Mouse (Mus musculus): ENCODE measurements around the gene Cdkl5. TPM values are rescaled to one million over a fixed set of nuclear protein-coding genes. Genes with fewer than 3 reads are reported as not detected.

Cdkl5 gene
- polyA plus RNA-seq, 1 experiment from 2014 or later, result 2.7 TPM

DNA sequence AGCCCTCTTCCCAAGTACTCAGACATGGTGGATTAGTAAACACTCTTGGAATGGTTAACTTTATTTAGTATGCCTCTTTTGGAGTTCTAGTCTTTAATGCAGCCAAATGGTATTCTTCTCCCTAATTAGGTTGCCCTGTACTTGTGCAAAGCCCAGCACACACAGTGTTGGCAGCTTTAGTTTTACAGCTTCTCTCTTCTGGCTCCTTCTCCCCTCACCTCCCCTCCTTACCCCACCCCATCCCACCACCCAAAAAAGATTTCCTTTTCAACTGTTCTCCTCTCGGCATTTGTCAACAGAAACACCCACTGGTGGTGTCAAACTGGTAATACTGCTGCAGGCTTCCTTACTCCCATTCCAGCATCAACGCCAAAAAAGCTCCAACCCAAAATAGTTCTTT lies 1.8 kb downstream of the Cdkl5 start:
- Histone ChIP-seq H3K27ac (replicated peaks) (no peak overlapping the region), H3K36me3 (no peaks in the 10 kb centered on the region), H3K4me1 (no peaks in the 10 kb centered on the region), H3K9me3 (replicated peaks) (no peaks in the 10 kb centered on the region), H3K4me2 (replicated peaks) (no peak overlapping the region), H3K9ac (no peak overlapping the region), H3K4me3 (replicated peaks) (no peak overlapping the region), H3K27me3 (no peaks in the 10 kb centered on the region)
- ATAC-seq (ENCODE audit: insufficient number of reproducible peaks, low FRiP score, low TSS enrichment, low read depth), result no peak
- 36% methylated on average over 2 of the region's 2 CpGs for WGBS

DNA sequence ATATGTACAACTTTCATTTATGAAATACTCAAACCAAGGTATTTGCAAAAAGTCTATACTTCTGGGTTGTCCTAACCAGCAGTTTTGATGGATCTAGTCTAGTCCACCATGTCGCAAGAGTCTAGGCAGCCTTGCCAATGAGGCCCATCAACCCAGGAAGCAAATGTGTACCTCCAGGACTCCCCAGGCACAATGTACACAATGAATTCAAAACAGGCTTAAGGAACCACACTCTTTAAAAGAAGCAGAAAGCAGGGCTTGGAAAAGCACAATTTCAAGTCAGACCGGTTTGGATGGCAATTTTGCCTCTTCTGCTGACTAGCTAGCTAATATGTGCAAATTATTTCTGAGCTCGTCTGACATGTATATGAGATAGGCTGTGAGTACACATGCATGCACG lies 4.2 kb downstream of the Cdkl5 start:
- Histone ChIP-seq H3K9me3 (replicated peaks) (no peaks in the 10 kb centered on the region), H3K36me3 (no peaks in the 10 kb centered on the region), H3K9ac (no peak overlapping the region), H3K27ac (replicated peaks) (no peak overlapping the region), H3K4me3 (replicated peaks) (no peak overlapping the region), H3K4me1 (no peaks in the 10 kb centered on the region), H3K4me2 (replicated peaks) (no peak overlapping the region), H3K27me3 (no peaks in the 10 kb centered on the region)
- 64% methylated on average over 4 of the region's 4 CpGs for WGBS
- no peak for ATAC-seq (ENCODE audit: insufficient number of reproducible peaks, low FRiP score, low TSS enrichment, low read depth)

DNA sequence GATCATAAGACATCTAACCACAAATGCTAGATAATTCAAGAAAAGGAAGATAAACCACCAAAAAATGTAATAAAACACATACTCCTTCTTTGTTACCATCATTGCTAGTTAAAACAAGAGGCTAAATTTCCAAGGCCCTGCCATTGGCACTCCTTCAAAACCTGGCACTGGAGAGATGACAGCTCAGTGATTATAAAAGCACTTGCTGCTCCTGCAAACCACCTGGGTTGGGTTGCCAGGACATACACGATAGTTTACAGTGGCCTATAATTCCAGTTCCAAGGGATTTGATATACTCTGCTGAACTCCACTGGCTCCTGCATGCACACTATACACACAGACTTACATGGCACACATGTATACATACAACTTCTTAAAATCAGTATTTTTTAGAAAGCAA lies 16.6 kb downstream of the Cdkl5 start:
- WGBS, result 59% methylated on average over 1 of the region's 1 CpGs
- Histone ChIP-seq H3K27me3 (peaks cover 3% of the 10 kb centered on the region; the same call in 1 of the 2 replicates), H3K9ac (no peak overlapping the region), H3K27ac (replicated peaks) (no peak overlapping the region), H3K9me3 (replicated peaks) (no peaks in the 10 kb centered on the region), H3K36me3 (no peaks in the 10 kb centered on the region), H3K4me1 (no peaks in the 10 kb centered on the region), H3K4me2 (replicated peaks) (no peak overlapping the region), H3K4me3 (replicated peaks) (no peak overlapping the region)
- ATAC-seq (ENCODE audit: insufficient number of reproducible peaks, low FRiP score, low TSS enrichment, low read depth), result no peak

DNA sequence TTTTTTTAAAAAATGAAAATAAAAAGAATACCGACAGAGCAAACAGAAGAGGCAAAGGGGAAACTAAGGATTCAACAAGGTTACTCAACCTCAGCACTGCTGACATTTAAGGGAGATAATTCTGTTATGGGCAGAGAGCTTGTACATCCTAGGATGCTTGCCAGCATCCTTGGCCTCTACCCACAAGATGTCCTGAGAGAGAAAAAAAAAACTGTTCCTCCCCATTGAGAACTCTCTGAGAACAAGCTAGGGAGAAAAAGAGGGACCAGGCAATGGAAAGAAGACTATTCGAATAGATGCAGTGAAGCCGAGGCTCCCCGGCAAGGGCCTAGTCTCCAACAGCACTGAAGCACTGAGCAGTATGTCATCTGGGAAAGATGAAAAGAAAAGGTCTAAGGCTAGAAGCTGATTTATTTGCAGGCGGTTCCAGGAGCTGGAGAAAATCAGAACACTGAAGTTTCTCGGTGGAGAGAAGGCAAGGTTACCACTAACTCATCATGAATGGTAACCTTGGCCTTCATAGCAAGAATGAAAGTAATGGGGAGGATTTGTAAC lies 22.4 kb downstream of the Cdkl5 start:
- WGBS, result 92% methylated on average over 6 of the region's 6 CpGs

DNA sequence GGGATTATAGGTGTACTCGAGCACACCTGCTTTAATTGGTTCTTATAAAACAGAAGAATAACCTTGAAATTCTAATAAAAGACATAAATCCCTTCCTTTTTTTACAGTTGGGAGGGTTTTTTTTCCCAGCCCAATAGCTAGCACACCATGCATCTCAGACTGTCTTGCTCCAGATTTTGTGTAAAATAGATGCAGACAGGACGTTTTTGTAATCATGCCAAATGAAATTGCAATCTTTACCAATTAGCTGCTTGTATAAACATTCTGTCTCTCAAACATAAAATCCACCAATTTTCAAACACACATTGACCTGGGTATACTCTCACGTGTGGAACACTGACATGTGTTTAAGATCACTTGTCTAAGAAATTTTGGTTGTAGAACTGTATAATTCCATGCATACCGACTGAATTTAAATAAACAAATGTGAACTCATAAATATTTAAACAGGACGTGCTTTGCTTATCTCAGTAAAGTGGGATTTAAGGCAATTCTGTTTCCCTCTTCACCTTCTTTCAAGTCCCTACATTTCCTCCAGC lies 35.8 kb downstream of the Cdkl5 start:
- Histone ChIP-seq H3K4me1 (no peaks in the 10 kb centered on the region), H3K4me2 (replicated peaks) (no peak overlapping the region), H3K27ac (replicated peaks) (no peak overlapping the region), H3K36me3 (no peaks in the 10 kb centered on the region), H3K9ac (no peak overlapping the region), H3K9me3 (replicated peaks) (no peaks in the 10 kb centered on the region), H3K4me3 (replicated peaks) (no peak overlapping the region), H3K27me3 (no peaks in the 10 kb centered on the region)
- 45% methylated on average over 5 of the region's 5 CpGs for WGBS
- no peak for ATAC-seq (ENCODE audit: insufficient number of reproducible peaks, low FRiP score, low TSS enrichment, low read depth)

More for the DNA sequence above, 22.4 kb downstream of the Cdkl5 start:
- H3K36me3 ChIP-seq, result no peaks in the 10 kb centered on the region
- no peak overlapping the region for H3K4me2 ChIP-seq (replicated peaks)
- no peak overlapping the region for H3K27ac ChIP-seq (replicated peaks)
- no peak for ATAC-seq (ENCODE audit: insufficient number of reproducible peaks, low FRiP score, low TSS enrichment, low read depth)
- H3K9me3 ChIP-seq (replicated peaks), result no peaks in the 10 kb centered on the region
- no peaks in the 10 kb centered on the region for H3K4me1 ChIP-seq
- no peak overlapping the region for H3K9ac ChIP-seq
- H3K4me3 ChIP-seq (replicated peaks), result no peak overlapping the region
- peaks cover 3% of the 10 kb centered on the region; the same call in 1 of the 2 replicates for H3K27me3 ChIP-seq

DNA sequence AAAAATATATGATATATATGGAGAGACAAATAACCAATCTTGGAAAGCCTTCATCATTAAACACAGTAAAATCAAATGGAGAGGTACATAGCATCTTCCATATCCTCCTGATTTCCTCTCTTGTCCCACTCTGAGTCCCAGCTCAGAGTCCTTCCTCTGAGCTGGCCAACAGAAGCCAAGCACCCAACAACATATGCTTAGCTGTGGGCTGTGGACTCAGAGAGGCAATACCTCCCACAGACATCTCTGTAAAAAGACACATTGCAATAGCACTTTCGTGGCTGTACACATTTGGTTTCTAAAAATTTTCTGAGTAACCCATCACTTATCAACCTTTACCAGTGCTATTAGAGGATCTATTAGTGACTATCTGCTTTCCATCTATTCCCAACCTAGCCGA lies 44.9 kb downstream of the Cdkl5 start:
- H3K27ac ChIP-seq (replicated peaks), result no peak overlapping the region
- no peak for ATAC-seq (ENCODE audit: insufficient number of reproducible peaks, low FRiP score, low TSS enrichment, low read depth)
- no peaks in the 10 kb centered on the region for H3K4me1 ChIP-seq
- H3K9me3 ChIP-seq (replicated peaks), result no peaks in the 10 kb centered on the region
- no peaks in the 10 kb centered on the region for H3K36me3 ChIP-seq
- H3K4me3 ChIP-seq (replicated peaks), result no peak overlapping the region
- no peak overlapping the region for H3K4me2 ChIP-seq (replicated peaks)
- WGBS, result 73% methylated on average over 2 of the region's 2 CpGs
- H3K27me3 ChIP-seq, result 0 out of 2 replicates have a peak, but pooled peaks cover 8% of the 10 kb centered on the region
- H3K9ac ChIP-seq, result no peak overlapping the region

DNA sequence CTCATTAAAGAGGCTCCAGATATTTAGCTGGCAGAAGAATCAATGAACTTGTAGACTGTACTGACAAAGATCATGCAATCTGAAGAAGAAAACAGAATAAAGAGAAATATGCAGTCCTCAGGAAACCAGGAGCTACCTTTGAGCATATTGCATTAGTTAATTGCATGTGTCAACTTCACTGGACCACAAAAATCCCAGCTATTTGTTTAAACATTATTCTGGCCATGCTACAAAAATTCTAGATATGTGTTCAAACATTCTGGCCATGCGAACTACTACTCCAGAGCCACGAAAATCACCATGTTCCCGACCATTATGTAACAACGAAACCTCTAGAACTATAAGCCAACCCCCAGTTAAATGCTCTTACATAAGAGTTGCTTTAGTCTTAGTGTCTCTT lies 49.8 kb downstream of the Cdkl5 start:
- H3K27ac ChIP-seq (replicated peaks), result no peak overlapping the region
- H3K9me3 ChIP-seq (replicated peaks), result no peaks in the 10 kb centered on the region
- H3K4me2 ChIP-seq (replicated peaks), result no peak overlapping the region
- H3K36me3 ChIP-seq, result no peaks in the 10 kb centered on the region
- H3K4me1 ChIP-seq, result no peaks in the 10 kb centered on the region
- H3K27me3 ChIP-seq, result 0 out of 2 replicates have a peak, but pooled peaks cover 3% of the 10 kb centered on the region
- 58% methylated on average over 4 of the region's 4 CpGs for WGBS
- no peak overlapping the region for H3K9ac ChIP-seq
- no peak for ATAC-seq (ENCODE audit: insufficient number of reproducible peaks, low FRiP score, low TSS enrichment, low read depth)
- H3K4me3 ChIP-seq (replicated peaks), result no peak overlapping the region

DNA sequence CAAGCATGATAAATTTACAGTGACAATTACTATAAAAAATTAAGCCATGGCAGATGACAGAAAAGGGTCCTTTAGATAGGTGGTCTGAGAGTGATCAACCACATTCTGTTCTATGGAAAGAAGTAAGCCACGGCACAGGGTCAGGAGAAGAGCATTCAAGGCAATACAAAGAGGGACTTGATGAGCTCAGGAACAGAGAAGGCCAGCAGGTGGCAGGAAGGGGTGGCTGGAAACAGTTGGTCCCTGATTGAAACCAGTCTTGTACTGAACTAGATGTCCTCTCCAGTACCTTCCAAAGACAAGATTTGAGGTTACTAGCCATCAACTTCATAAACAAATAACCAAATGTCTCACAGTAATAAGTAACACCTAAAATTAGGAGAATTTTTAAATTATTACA lies 59.0 kb downstream of the Cdkl5 start:
- Histone ChIP-seq H3K27ac (replicated peaks) (no peak overlapping the region), H3K9ac (no peak overlapping the region), H3K4me3 (replicated peaks) (no peak overlapping the region), H3K27me3 (no peaks in the 10 kb centered on the region), H3K4me1 (no peaks in the 10 kb centered on the region), H3K36me3 (no peaks in the 10 kb centered on the region), H3K4me2 (replicated peaks) (no peak overlapping the region), H3K9me3 (replicated peaks) (no peaks in the 10 kb centered on the region)
- ATAC-seq (ENCODE audit: insufficient number of reproducible peaks, low FRiP score, low TSS enrichment, low read depth), result no peak
- WGBS, result 44% methylated on average over 1 of the region's 1 CpGs

DNA sequence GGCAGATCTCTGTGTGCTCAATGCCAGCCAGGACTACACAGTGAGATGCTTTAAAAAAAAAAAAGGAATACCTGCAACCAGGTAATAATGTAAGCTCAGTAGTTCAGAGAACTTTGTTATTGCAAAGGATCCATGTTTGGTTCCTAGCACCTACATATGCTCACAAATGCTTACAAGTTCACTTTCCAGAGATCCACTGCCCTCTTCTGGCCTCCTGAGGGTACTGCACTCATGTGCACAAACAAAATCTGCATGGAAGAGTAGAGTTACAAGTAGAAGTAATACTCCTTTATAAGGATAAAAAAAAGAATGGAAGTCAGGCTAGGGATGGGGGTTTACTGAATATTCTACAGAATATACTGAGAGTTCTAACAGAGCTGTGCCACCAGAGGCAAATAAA lies 63.8 kb downstream of the Cdkl5 start:
- no peaks in the 10 kb centered on the region for H3K4me1 ChIP-seq
- H3K9me3 ChIP-seq (replicated peaks), result no peaks in the 10 kb centered on the region
- H3K27me3 ChIP-seq, result no peaks in the 10 kb centered on the region
- no peak for ATAC-seq (ENCODE audit: insufficient number of reproducible peaks, low FRiP score, low TSS enrichment, low read depth)
- no peaks in the 10 kb centered on the region for H3K36me3 ChIP-seq
- H3K4me3 ChIP-seq (replicated peaks), result no peak overlapping the region
- H3K4me2 ChIP-seq (replicated peaks), result no peak overlapping the region
- no peak overlapping the region for H3K27ac ChIP-seq (replicated peaks)
- H3K9ac ChIP-seq, result no peak overlapping the region

DNA sequence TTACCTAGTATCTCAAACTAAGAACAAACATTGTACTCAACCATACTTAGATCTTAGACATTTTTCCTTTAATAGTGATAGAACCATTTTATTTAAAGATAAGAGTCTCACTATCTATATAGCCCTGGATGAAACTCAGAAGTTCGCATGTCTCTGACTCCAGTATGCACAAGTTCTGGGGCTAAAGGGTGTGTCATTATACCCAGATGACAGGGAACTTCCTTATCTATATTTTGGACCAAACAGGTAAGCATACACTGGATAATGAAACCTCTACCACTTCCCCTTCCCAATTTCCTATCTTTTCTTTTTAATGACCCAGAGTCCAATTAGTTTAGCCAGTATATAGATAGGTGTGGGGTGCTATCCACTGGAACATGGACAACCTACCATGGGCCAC lies 65.6 kb downstream of the Cdkl5 start:
- H3K27me3 ChIP-seq, result no peaks in the 10 kb centered on the region
- no peak overlapping the region for H3K9ac ChIP-seq
- ATAC-seq (ENCODE audit: insufficient number of reproducible peaks, low FRiP score, low TSS enrichment, low read depth), result no peak
- WGBS, result 97% methylated on average over 1 of the region's 1 CpGs
- H3K36me3 ChIP-seq, result no peaks in the 10 kb centered on the region
- H3K4me2 ChIP-seq (replicated peaks), result no peak overlapping the region
- no peaks in the 10 kb centered on the region for H3K4me1 ChIP-seq
- no peak overlapping the region for H3K4me3 ChIP-seq (replicated peaks)
- H3K9me3 ChIP-seq (replicated peaks), result no peaks in the 10 kb centered on the region
- H3K27ac ChIP-seq (replicated peaks), result no peak overlapping the region

DNA sequence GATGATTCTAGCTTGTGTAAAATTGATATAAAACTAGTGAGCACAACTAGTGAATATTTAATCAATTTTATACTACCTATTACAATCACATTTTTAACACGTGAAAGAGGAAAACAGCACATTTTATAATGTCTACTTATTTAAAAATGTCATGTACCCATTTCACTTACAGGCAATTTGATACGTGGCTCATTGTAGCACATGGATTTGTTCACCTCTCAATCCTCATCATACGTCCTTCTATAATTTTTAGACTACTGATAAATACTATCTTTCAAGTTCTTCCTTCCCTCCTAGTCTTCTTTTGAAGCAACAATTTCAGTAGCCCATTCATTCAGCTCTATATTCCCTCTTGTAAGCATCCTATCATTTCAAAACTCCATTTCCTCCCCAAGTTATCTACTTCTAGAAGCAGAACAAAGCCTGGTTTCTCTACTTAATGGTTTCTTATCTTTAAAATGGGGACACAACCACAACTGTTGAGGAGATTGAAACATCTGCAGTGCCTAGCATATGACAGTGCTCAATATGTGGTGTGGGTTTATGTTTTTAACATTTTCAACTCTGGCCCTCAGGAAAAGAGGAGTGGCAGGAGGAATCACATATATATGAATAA lies 75.4 kb downstream of the Cdkl5 start:
- H3K27me3 ChIP-seq, result no peaks in the 10 kb centered on the region
- H3K4me3 ChIP-seq (replicated peaks), result no peak overlapping the region
- ATAC-seq (ENCODE audit: insufficient number of reproducible peaks, low FRiP score, low TSS enrichment, low read depth), result no peak
- H3K9ac ChIP-seq, result no peak overlapping the region
- no peaks in the 10 kb centered on the region for H3K4me1 ChIP-seq
- no peaks in the 10 kb centered on the region for H3K36me3 ChIP-seq
- 94% methylated on average over 3 of the region's 3 CpGs for WGBS
- no peak overlapping the region for H3K27ac ChIP-seq (replicated peaks)
- H3K4me2 ChIP-seq (replicated peaks), result no peak overlapping the region
- H3K9me3 ChIP-seq (replicated peaks), result no peaks in the 10 kb centered on the region

DNA sequence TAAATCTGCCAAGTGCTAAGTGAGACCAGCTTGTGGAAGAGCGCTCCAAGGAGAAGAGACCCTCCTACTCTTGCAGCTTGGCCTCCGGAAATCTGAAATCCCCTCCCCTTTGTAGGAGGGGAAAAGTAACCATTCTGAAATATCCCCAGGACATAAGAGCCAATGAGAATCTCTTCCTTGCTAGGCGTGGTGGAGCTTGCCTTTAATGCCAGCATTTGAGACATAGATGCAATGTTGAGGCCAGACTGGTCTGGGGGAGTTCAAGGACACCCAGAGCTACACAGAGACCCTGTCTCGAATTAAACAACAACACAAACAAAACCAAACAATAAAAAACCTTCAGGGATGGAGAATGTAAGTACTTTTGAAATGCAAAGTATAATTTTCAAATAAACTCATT lies 87.6 kb downstream of the Cdkl5 start, which contains the start of gene Gja6:
Gene Gja6 (minus strand): TSS at position 101 of the 400 bp plus-strand sequence.
- Histone ChIP-seq H3K9me3 (replicated peaks) (no peaks in the 10 kb centered on the region), H3K27me3 (no peaks in the 10 kb centered on the region; the same call in 1 of the 2 replicates), H3K4me1 (no peaks in the 10 kb centered on the region), H3K27ac (replicated peaks) (no peak within 1 kb of the TSS), H3K4me3 (replicated peaks) (no peak within 1 kb of the TSS), H3K36me3 (no peaks in the 10 kb centered on the region), H3K4me2 (replicated peaks) (no peak within 1 kb of the TSS), H3K9ac (no peak within 1 kb of the TSS)
- ATAC-seq (ENCODE audit: insufficient number of reproducible peaks, low FRiP score, low TSS enrichment, low read depth), result no peak
- 71% methylated on average over 4 of the region's 4 CpGs for WGBS

Data from embryonic facial prominence, embryonic 15.5 days (tissue).